Mouse (Mus musculus): ENCODE results near the gene Krt1. TPM values are rescaled to one million over a fixed set of nuclear protein-coding genes. Genes with fewer than 3 reads are reported as not detected.

The Krt1 gene
- polyA plus RNA-seq, 1 experiment from 2014 or later = 0.76 TPM

- Histone ChIP-seq H3K27me3 (ENCODE audit: insufficient read depth, low read length) (no peaks in the 10 kb centered on the region), H3K9me3 (ENCODE audit: low read depth, low read length) (no peaks in the 10 kb centered on the region), H3K4me2 (no peak overlapping the region), H3K4me1 (ENCODE audit: insufficient read depth) (no peaks in the 10 kb centered on the region), H3K4me3 (ENCODE audit: low read depth, low read length) (no peak overlapping the region), H3K27ac (ENCODE audit: low read depth) (no peak overlapping the region), H3K36me3 (ENCODE audit: insufficient read depth) (no peaks in the 10 kb centered on the region), H3K9ac (no peak overlapping the region)
- DNase-seq = no peak
- 74% methylated on average over 11 of the region's 11 CpGs for whole genome bisulfite sequencing
- no peak for ATAC-seq (ENCODE audit: insufficient read depth)
- TF ChIP-seq CTCF (IDR thresholded peaks at IDR 0.05; ENCODE audit: low read depth) = no peak
These were observed 47.4 kb downstream of the Krt1 start for GRCm38 (mm10) chr15:101803052-101803822.

- Histone ChIP-seq H3K4me1 (ENCODE audit: insufficient read depth) (no peaks in the 10 kb centered on the region), H3K36me3 (ENCODE audit: insufficient read depth) (no peaks in the 10 kb centered on the region), H3K27me3 (ENCODE audit: insufficient read depth, low read length) (no peaks in the 10 kb centered on the region), H3K9ac (no peak within 1 kb of the TSS), H3K4me2 (no peak within 1 kb of the TSS), H3K4me3 (ENCODE audit: low read depth, low read length) (no peak within 1 kb of the TSS), H3K9me3 (ENCODE audit: low read depth, low read length) (no peaks in the 10 kb centered on the region), H3K27ac (ENCODE audit: low read depth) (no peak within 1 kb of the TSS)
- WGBS = 77% methylated on average over 6 of the region's 6 CpGs
- TF ChIP-seq CTCF (IDR thresholded peaks at IDR 0.05; ENCODE audit: low read depth) = no peak
- ATAC-seq (ENCODE audit: insufficient read depth) = no peak
- no peak for DNase-seq
These were observed 48.2 kb downstream of the Krt1 start, which contains the start of gene Krt73 for GRCm38 (mm10) chr15:101802296-101802835. Gene Krt73, minus strand, starts transcription at chr15:101802346.

Small RNA genes lying within 50 kb of the gene (microRNA-seq; reads per million reads assigned to microRNA genes)
- gene Gm44356 (ENCODE audit: borderline number of aligned reads) = not detected

Other genes with a start within 250 kb of the Krt1 start
- not detected in 2 replicates for gene Gm5414, start 222.6 kb downstream of the Krt1 start, polyA plus RNA-seq (2014; fragmentation: Nextera tagmentation; extraction: Ambion mirVana)
- not detected in 2 replicates for gene Gm5478, start 203.4 kb downstream of the Krt1 start, polyA plus RNA-seq (2014; fragmentation: Nextera tagmentation; extraction: Ambion mirVana)
- not detected in 2 replicates for gene Krt6b, start 170.5 kb downstream of the Krt1 start, polyA plus RNA-seq (2014; fragmentation: Nextera tagmentation; extraction: Ambion mirVana)
- not detected in 2 replicates for gene Krt6a, start 156.5 kb downstream of the Krt1 start, polyA plus RNA-seq (2014; fragmentation: Nextera tagmentation; extraction: Ambion mirVana)
- gene Krt5, start 137.9 kb downstream of the Krt1 start, polyA plus RNA-seq (2014; fragmentation: Nextera tagmentation; extraction: Ambion mirVana) = not detected in 2 replicates
- gene Krt71, start 107.7 kb downstream of the Krt1 start, polyA plus RNA-seq (2014; fragmentation: Nextera tagmentation; extraction: Ambion mirVana) = not detected in 2 replicates
- not detected in 2 replicates for gene Krt72, start 64.3 kb downstream of the Krt1 start, polyA plus RNA-seq (2014; fragmentation: Nextera tagmentation; extraction: Ambion mirVana)
- not detected in 2 replicates for gene Krt73, start 48.4 kb downstream of the Krt1 start, polyA plus RNA-seq (2014; fragmentation: Nextera tagmentation; extraction: Ambion mirVana)
- gene Krt2, start 32.6 kb downstream of the Krt1 start, polyA plus RNA-seq (2014; fragmentation: Nextera tagmentation; extraction: Ambion mirVana) = not detected in 2 replicates
- not detected in 2 replicates for gene Krt77, start 18.9 kb upstream of the Krt1 start, polyA plus RNA-seq (2014; fragmentation: Nextera tagmentation; extraction: Ambion mirVana)
- not detected in 2 replicates for gene Krt76, start 42.1 kb upstream of the Krt1 start, polyA plus RNA-seq (2014; fragmentation: Nextera tagmentation; extraction: Ambion mirVana)
- gene Krt4, start 73.9 kb upstream of the Krt1 start, polyA plus RNA-seq (2014; fragmentation: Nextera tagmentation; extraction: Ambion mirVana) = 0.97 and 1.3 TPM in 2 replicates
- 0.20 and 0.22 TPM in 2 replicates for gene Krt79, start 89.5 kb upstream of the Krt1 start, polyA plus RNA-seq (2014; fragmentation: Nextera tagmentation; extraction: Ambion mirVana)
- gene Krt78, start 103.5 kb upstream of the Krt1 start, polyA plus RNA-seq (2014; fragmentation: Nextera tagmentation; extraction: Ambion mirVana) = 0.05 TPM in 2 replicates
- 183 and 192 TPM in 2 replicates for gene Krt8, start 153.7 kb upstream of the Krt1 start, polyA plus RNA-seq (2014; fragmentation: Nextera tagmentation; extraction: Ambion mirVana)
- gene Krt18, start 177.4 kb upstream of the Krt1 start, polyA plus RNA-seq (2014; fragmentation: Nextera tagmentation; extraction: Ambion mirVana) = 148 TPM in 2 replicates
- gene Eif4b, start 223.0 kb upstream of the Krt1 start, polyA plus RNA-seq (2014; fragmentation: Nextera tagmentation; extraction: Ambion mirVana) = 134 and 137 TPM in 2 replicates
- gene Tns2, start 249.6 kb upstream of the Krt1 start, polyA plus RNA-seq (2014; fragmentation: Nextera tagmentation; extraction: Ambion mirVana) = 48.3 and 56.9 TPM in 2 replicates